Mouse (Mus musculus) G1E-ER4 (cell line): Measurements from ENCODE around the gene Gin1. TPM values are rescaled to one million over a fixed set of nuclear protein-coding genes. Genes with fewer than 3 reads are reported as not detected.

ENCODE experiments used
- GATA1 ChIP-seq: IDR thresholded peaks from one replicate; pipeline ENCODE4 v1.8.0; 2012; ENCODE audit warnings: low read length, inconsistent platforms
- polyA plus RNA-seq: library from polyadenylated mRNA; stranded (reverse); fragments of >175 nt; gene quantifications from 2 replicates; pipeline ENCODE4 v1.2.3, GENCODE M21; 2012

Gin1 gene
- polyA plus RNA-seq, 1 experiment = 2.1 TPM

GRCm38 (mm10) chr1:97773362-97773761 is 3.4 kb downstream of the Gin1 start:
- TF ChIP-seq GATA1 = no peak

GRCm38 (mm10) chr1:97773973-97774372 is 4.0 kb downstream of the Gin1 start:
- TF ChIP-seq GATA1 = no peak

- TF ChIP-seq GATA1 = no peak
Measured at GRCm38 (mm10) chr1:97781674-97782073, 11.7 kb downstream of the Gin1 start.

- TF ChIP-seq GATA1 = no peak
Measured at GRCm38 (mm10) chr1:97784928-97785327, 15.0 kb downstream of the Gin1 start.

- no peak for TF ChIP-seq GATA1
Measured at GRCm38 (mm10) chr1:97785685-97786393, 15.9 kb downstream of the Gin1 start.

- TF ChIP-seq GATA1 = no peak
Measured at GRCm38 (mm10) chr1:97787674-97788073, 17.7 kb downstream of the Gin1 start.

- TF ChIP-seq GATA1 = no peak
Measured at GRCm38 (mm10) chr1:97788490-97788889, 18.5 kb downstream of the Gin1 start.

GRCm38 (mm10) chr1:97794110-97794509 is 24.1 kb downstream of the Gin1 start:
- no peak for TF ChIP-seq GATA1

- no peak for TF ChIP-seq GATA1
Measured at GRCm38 (mm10) chr1:97795936-97796335, 26.0 kb downstream of the Gin1 start.

- TF ChIP-seq GATA1 = no peak
Measured at GRCm38 (mm10) chr1:97802207-97802902, 32.4 kb downstream of the Gin1 start.

- TF ChIP-seq GATA1 = peak; percentile 61
Measured at GRCm38 (mm10) chr1:97804520-97804919, 34.5 kb downstream of the Gin1 start.

- no peak for TF ChIP-seq GATA1
Measured at GRCm38 (mm10) chr1:97809255-97809912, 39.4 kb downstream of the Gin1 start.

- no peak for TF ChIP-seq GATA1
Measured at GRCm38 (mm10) chr1:97821282-97821681, 51.3 kb downstream of the Gin1 start.

GRCm38 (mm10) chr1:97822203-97822602 is 52.2 kb downstream of the Gin1 start:
- TF ChIP-seq GATA1 = no peak

GRCm38 (mm10) chr1:97822904-97823303 is 52.9 kb downstream of the Gin1 start:
- TF ChIP-seq GATA1 = no peak

GRCm38 (mm10) chr1:97827566-97827965 is 57.6 kb downstream of the Gin1 start:
- no peak for TF ChIP-seq GATA1
